Mouse (Mus musculus): ENCODE results near the gene Mark4. TPM values are rescaled to one million over a fixed set of nuclear protein-coding genes. Genes with fewer than 3 reads are reported as not detected.

Gene Mark4
- polyA plus RNA-seq, 1 experiment from 2014 or later, result 13.5 TPM

GRCm38 (mm10) chr7:19494751-19495474 lies 36.3 kb upstream of the Mark4 start:
- Histone ChIP-seq H3K36me3 (no peaks in the 10 kb centered on the region), H3K27me3 (peaks cover 35% of the 10 kb centered on the region), H3K9ac (replicated peaks) (no peak overlapping the region), H3K4me3 (replicated peaks) (no peak overlapping the region), H3K27ac (no peak overlapping the region), H3K4me1 (replicated peaks) (peaks cover 15% of the 10 kb centered on the region), H3K4me2 (no peak overlapping the region), H3K9me3 (no peaks in the 10 kb centered on the region)
- no peak for ATAC-seq (ENCODE audit: insufficient number of reproducible peaks, insufficient read depth, low FRiP score, low TSS enrichment, low read depth)
- WGBS, result 85% methylated on average over 25 of the region's 25 CpGs

GRCm38 (mm10) chr7:19491731-19492130 lies 33.1 kb upstream of the Mark4 start:
- ATAC-seq (ENCODE audit: insufficient number of reproducible peaks, insufficient read depth, low FRiP score, low TSS enrichment, low read depth), result no peak
- peak overlapping the region; percentile 33 for H3K4me3 ChIP-seq (replicated peaks)
- H3K9me3 ChIP-seq, result no peaks in the 10 kb centered on the region
- H3K4me2 ChIP-seq, result peak overlapping the region; percentile 57
- peak overlapping the region; percentile 60 for H3K9ac ChIP-seq (replicated peaks)
- H3K4me1 ChIP-seq (replicated peaks), result peaks cover 17% of the 10 kb centered on the region
- no peaks in the 10 kb centered on the region for H3K36me3 ChIP-seq
- WGBS, result 4% methylated on average over 26 of the region's 26 CpGs
- peak overlapping the region; percentile 67; the same call in 1 of the 2 replicates for H3K27ac ChIP-seq
- H3K27me3 ChIP-seq, result peaks cover 64% of the 10 kb centered on the region

DNA sequence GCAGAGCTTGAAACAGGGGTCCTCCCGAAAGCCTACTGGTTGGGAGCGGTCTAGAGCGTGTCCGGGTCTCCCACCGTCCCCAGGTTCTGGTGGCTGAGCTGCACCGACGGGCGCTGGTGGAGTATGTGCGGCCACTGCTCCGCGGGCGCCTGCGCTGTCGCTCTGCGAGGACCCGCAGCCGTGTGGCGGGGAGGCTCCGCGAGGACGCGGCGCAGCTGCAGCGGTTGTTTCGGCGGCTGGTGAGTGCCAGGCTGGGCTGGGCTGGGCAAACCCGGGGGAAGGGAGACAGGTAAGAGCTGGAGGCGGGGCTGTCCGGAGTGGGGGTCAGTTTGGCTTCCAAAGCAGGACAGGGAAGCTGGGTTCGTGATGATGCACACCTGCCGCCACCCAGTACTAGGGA lies 30.9 kb upstream of the Mark4 start:
- H3K4me1 ChIP-seq (replicated peaks), result peaks cover 17% of the 10 kb centered on the region
- 0 out of 2 replicates have a peak, but pooled peaks have one; percentile 35 for ATAC-seq (ENCODE audit: insufficient number of reproducible peaks, insufficient read depth, low FRiP score, low TSS enrichment, low read depth)
- peak overlapping the region; percentile 32 for H3K4me3 ChIP-seq (replicated peaks)
- H3K36me3 ChIP-seq, result no peaks in the 10 kb centered on the region
- H3K9ac ChIP-seq (replicated peaks), result peak overlapping the region; percentile 27; the same call in 1 of the 2 replicates
- H3K27ac ChIP-seq, result 0 out of 2 replicates have a peak overlapping the region, but pooled peaks have one; percentile 17
- peak overlapping the region; percentile 50 for H3K4me2 ChIP-seq
- H3K27me3 ChIP-seq, result peaks cover 69% of the 10 kb centered on the region
- 4% methylated on average over 31 of the region's 31 CpGs for WGBS
- H3K9me3 ChIP-seq, result no peaks in the 10 kb centered on the region

DNA sequence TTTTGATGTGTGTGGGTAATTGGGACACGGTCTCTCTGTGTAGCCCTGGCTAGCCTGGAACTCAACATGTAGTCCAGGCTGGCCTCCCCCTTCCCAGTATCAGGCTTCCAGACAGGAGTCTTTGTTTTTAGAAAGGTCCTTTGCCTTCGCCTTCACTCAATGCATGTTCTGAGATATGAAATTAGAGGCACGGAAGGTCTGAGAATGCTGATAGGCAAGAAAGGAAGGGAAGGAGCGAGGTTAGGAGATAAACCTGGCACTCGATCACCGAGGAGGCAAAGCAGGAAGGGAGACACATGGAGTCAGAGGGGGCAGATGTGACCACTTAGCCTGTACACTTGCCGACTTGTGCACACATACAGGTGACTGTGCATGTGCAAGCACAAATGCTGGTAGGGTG lies 27.9 kb upstream of the Mark4 start:
- Histone ChIP-seq H3K36me3 (no peaks in the 10 kb centered on the region), H3K4me3 (replicated peaks) (no peak overlapping the region), H3K9ac (replicated peaks) (no peak overlapping the region), H3K4me1 (replicated peaks) (peaks cover 7% of the 10 kb centered on the region; the same call in 1 of the 2 replicates), H3K9me3 (no peaks in the 10 kb centered on the region), H3K27ac (no peak overlapping the region), H3K27me3 (peaks cover 53% of the 10 kb centered on the region), H3K4me2 (no peak overlapping the region)
- no peak for ATAC-seq (ENCODE audit: insufficient number of reproducible peaks, insufficient read depth, low FRiP score, low TSS enrichment, low read depth)
- WGBS, result 89% methylated on average over 7 of the region's 7 CpGs

GRCm38 (mm10) chr7:19485488-19485887 lies 26.9 kb upstream of the Mark4 start:
- H3K4me2 ChIP-seq, result no peak overlapping the region
- H3K4me1 ChIP-seq (replicated peaks), result 0 out of 2 replicates have a peak, but pooled peaks cover 7% of the 10 kb centered on the region
- no peaks in the 10 kb centered on the region for H3K9me3 ChIP-seq
- peaks cover 42% of the 10 kb centered on the region for H3K27me3 ChIP-seq
- H3K9ac ChIP-seq (replicated peaks), result no peak overlapping the region
- no peak for ATAC-seq (ENCODE audit: insufficient number of reproducible peaks, insufficient read depth, low FRiP score, low TSS enrichment, low read depth)
- no peak overlapping the region for H3K27ac ChIP-seq
- H3K36me3 ChIP-seq, result no peaks in the 10 kb centered on the region
- H3K4me3 ChIP-seq (replicated peaks), result no peak overlapping the region
- 89% methylated on average over 1 of the region's 1 CpGs for whole genome bisulfite sequencing

DNA sequence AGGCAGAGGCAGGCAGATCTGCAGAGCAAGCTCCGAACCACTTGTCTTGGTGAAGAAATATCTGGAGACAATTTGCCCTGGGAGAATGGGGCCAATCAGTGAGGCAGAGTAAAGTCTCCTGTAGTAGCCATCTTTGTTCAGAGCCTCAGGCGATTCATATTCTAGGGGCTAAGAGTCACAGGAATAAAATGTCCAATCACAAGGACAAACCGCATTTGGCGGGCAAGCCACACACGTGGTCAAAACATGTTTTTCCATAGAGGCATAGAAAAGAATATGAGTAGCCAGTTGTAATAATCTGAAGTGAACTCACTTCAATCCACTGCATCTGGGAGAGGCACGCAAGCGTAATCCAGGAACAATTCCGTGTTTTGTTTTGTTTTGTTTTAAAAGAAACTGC lies 24.7 kb upstream of the Mark4 start:
- no peak overlapping the region for H3K9ac ChIP-seq (replicated peaks)
- WGBS, result 80% methylated on average over 8 of the region's 8 CpGs
- H3K27me3 ChIP-seq, result peaks cover 27% of the 10 kb centered on the region
- H3K9me3 ChIP-seq, result no peaks in the 10 kb centered on the region
- H3K36me3 ChIP-seq, result no peaks in the 10 kb centered on the region
- H3K27ac ChIP-seq, result no peak overlapping the region
- H3K4me3 ChIP-seq (replicated peaks), result no peak overlapping the region
- H3K4me2 ChIP-seq, result no peak overlapping the region
- ATAC-seq (ENCODE audit: insufficient number of reproducible peaks, insufficient read depth, low FRiP score, low TSS enrichment, low read depth), result no peak
- no peaks in the 10 kb centered on the region for H3K4me1 ChIP-seq (replicated peaks)

DNA sequence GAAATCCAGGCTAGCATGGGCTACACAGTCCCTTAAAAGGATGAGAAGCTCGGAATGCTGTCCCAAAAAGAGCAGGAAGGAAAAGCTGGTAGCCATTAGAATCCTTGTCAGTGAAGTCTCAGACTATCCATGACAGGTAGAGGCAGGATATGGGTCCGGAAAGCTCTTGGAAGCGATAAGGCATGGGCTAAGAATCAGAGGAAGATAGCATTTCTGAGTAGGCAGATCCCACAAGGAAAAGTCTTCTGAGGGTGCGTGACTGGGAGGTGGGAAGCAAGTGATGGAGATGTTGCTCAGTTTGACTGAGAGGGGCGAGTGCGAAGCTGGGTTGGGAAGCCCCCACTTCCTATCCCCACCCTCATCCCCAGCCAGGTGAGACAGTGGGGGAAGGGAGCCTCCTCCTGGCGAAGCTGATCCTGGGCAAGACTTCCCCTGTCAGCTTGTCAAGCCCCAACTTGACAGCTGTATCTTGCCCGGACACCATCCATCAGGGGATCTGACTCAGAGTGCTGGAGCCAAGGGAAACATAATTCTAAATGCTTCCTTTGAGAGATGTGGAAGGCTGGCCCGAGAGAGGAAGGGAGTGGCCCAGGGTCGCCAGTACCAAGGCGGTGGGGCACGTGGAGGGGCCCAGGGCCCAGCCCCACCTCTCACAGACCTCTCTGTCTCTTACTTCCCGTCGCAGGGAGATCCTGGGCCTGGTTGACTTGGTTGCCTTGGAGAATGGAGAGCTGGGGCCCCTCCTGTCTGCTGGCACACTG lies 19.2 kb upstream of the Mark4 start:
- Histone ChIP-seq H3K36me3 (no peaks in the 10 kb centered on the region), H3K27ac (no peak overlapping the region), H3K9ac (replicated peaks) (no peak overlapping the region), H3K4me1 (replicated peaks) (peaks cover 4% of the 10 kb centered on the region; the same call in 1 of the 2 replicates), H3K4me2 (no peak overlapping the region), H3K4me3 (replicated peaks) (no peak overlapping the region), H3K27me3 (peaks cover 45% of the 10 kb centered on the region), H3K9me3 (no peaks in the 10 kb centered on the region)
- ATAC-seq (ENCODE audit: insufficient number of reproducible peaks, insufficient read depth, low FRiP score, low TSS enrichment, low read depth), result no peak
- 27% methylated on average over 14 of the region's 14 CpGs for WGBS

DNA sequence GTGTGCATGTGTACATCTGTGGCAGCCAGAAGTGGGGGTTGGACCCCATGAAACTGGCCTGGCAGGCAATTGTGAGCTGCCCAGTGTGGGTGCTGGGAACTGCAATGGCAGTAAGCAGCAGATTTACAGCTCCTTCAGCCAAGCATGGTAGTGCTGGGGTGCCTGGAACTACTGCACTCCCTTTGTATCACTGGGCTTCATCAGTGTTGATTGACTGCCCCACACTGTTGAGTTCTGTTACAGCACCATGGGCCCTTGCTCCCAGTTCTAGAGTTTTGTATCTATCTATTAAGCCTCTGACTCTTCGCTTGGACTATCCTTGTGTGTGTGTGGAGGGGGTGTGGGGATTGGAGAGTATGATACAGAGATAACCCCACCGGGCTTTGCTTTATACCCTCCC lies 18.5 kb upstream of the Mark4 start:
- ATAC-seq (ENCODE audit: insufficient number of reproducible peaks, insufficient read depth, low FRiP score, low TSS enrichment, low read depth), result no peak
- Histone ChIP-seq H3K36me3 (no peaks in the 10 kb centered on the region), H3K9ac (replicated peaks) (no peak overlapping the region), H3K4me1 (replicated peaks) (peaks cover 4% of the 10 kb centered on the region; the same call in 1 of the 2 replicates), H3K9me3 (no peaks in the 10 kb centered on the region), H3K4me3 (replicated peaks) (no peak overlapping the region), H3K27ac (no peak overlapping the region), H3K27me3 (peaks cover 52% of the 10 kb centered on the region), H3K4me2 (no peak overlapping the region)
- WGBS, result 80% methylated on average over 2 of the region's 2 CpGs

GRCm38 (mm10) chr7:19473875-19474443 lies 15.3 kb upstream of the Mark4 start:
- Histone ChIP-seq H3K9me3 (no peaks in the 10 kb centered on the region), H3K36me3 (no peaks in the 10 kb centered on the region), H3K4me2 (peak overlapping the region; percentile 75), H3K4me1 (replicated peaks) (peaks cover 7% of the 10 kb centered on the region; the same call in 1 of the 2 replicates), H3K4me3 (replicated peaks) (peak overlapping the region; percentile 59), H3K27ac (peak overlapping the region; percentile 72), H3K9ac (replicated peaks) (peak overlapping the region; percentile 81), H3K27me3 (peaks cover 74% of the 10 kb centered on the region)
- WGBS, result under 1% methylated on average over 62 of the region's 89 CpGs
- peak; percentile 81 for ATAC-seq (ENCODE audit: insufficient number of reproducible peaks, insufficient read depth, low FRiP score, low TSS enrichment, low read depth)

GRCm38 (mm10) chr7:19472403-19472802 lies 13.8 kb upstream of the Mark4 start:
- no peak overlapping the region for H3K9ac ChIP-seq (replicated peaks)
- WGBS, result 49% methylated on average over 4 of the region's 4 CpGs
- H3K27ac ChIP-seq, result no peak overlapping the region
- no peak for ATAC-seq (ENCODE audit: insufficient number of reproducible peaks, insufficient read depth, low FRiP score, low TSS enrichment, low read depth)
- no peaks in the 10 kb centered on the region for H3K36me3 ChIP-seq
- H3K4me3 ChIP-seq (replicated peaks), result no peak overlapping the region
- H3K27me3 ChIP-seq, result peaks cover 79% of the 10 kb centered on the region
- no peak overlapping the region for H3K4me2 ChIP-seq
- no peaks in the 10 kb centered on the region for H3K9me3 ChIP-seq
- peaks cover 3% of the 10 kb centered on the region; the same call in 1 of the 2 replicates for H3K4me1 ChIP-seq (replicated peaks)

DNA sequence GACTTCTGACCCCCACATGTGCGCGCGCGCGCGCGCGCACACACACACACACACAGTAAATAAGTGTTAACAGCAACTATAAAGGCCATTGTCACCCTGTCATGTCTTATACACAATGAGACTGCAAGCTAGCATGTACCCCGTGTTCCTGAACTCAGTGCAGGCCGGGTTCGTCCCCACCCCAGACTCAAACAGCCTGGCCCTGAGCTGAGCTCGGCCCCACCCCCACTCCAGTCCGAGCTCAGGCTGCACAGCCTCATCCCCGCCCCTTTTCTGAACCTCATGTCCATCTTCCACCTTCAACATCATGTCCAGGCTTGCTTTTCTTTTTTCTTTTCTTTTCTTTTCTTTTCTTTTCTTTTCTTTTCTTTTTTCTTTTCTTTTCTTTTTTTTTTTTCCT lies 11.7 kb upstream of the Mark4 start:
- ATAC-seq (ENCODE audit: insufficient number of reproducible peaks, insufficient read depth, low FRiP score, low TSS enrichment, low read depth), result no peak
- H3K27ac ChIP-seq, result no peak overlapping the region
- no peak overlapping the region for H3K4me3 ChIP-seq (replicated peaks)
- 13% methylated on average over 14 of the region's 14 CpGs for WGBS
- no peak overlapping the region for H3K9ac ChIP-seq (replicated peaks)
- H3K9me3 ChIP-seq, result no peaks in the 10 kb centered on the region
- H3K27me3 ChIP-seq, result peaks cover 77% of the 10 kb centered on the region
- H3K36me3 ChIP-seq, result no peaks in the 10 kb centered on the region
- H3K4me1 ChIP-seq (replicated peaks), result peaks cover 6% of the 10 kb centered on the region
- H3K4me2 ChIP-seq, result no peak overlapping the region
